Mouse (Mus musculus) olfactory bulb, adult 2 months (tissue): Measurements from ENCODE around the gene Adam21. TPM values are rescaled to one million over a fixed set of nuclear protein-coding genes. Genes with fewer than 3 reads are reported as not detected.
A peak's percentile ranks its signal among the peaks of the same experiment; 100 is the strongest.
"Not testable (repeated sequence)": the region's sequence is repeated elsewhere in the genome, so short reads cannot be mapped to it uniquely, and the experiment has no call there.

ENCODE experiments used
- H3K27ac ChIP-seq: fragments of 200-500 bp; 2 replicates; pipeline ENCODE4 v1.5.1; 2012; ENCODE audit warnings: low read depth, low read length; ENCODE audit not compliant: insufficient read depth
- H3K4me1 ChIP-seq: fragments of 200-500 bp; 2 replicates; pipeline ENCODE4 v1.6.1; 2012; ENCODE audit warnings: low read length; ENCODE audit not compliant: control insufficient read depth, insufficient read depth
- H3K4me3 ChIP-seq: fragments of 200-500 bp; 2 replicates; pipeline ENCODE4 v1.5.1; 2012; ENCODE audit warnings: mild to moderate bottlenecking, low read depth, low read length, moderate library complexity; ENCODE audit not compliant: insufficient read depth
- CTCF ChIP-seq: fragments of 200-500 bp; IDR thresholded peaks from 2 replicates; pipeline ENCODE4 v1.5.1; 2012; ENCODE audit warnings: low read depth, mild to moderate bottlenecking, low read length, moderate library complexity; ENCODE audit not compliant: insufficient read depth
- POLR2A ChIP-seq: fragments of 200-500 bp; IDR thresholded peaks from 2 replicates; pipeline ENCODE4 v1.6.1; 2012; ENCODE audit warnings: mild to moderate bottlenecking, low read depth, low read length, moderate library complexity; ENCODE audit not compliant: insufficient read depth
- WGBS: fragments of 180-500 bp; shearing (Covaris S2); methylation state at CpG from one replicate; pipeline ENCODE4 v1.1.7; 2018; 5-methylcytosine and 5-hydroxymethylcytosine counted together
- polyA plus RNA-seq: library from polyadenylated mRNA; stranded (reverse); fragments of >200 nt; gene quantifications from 2 replicates; pipeline ENCODE4 v1.2.4, GENCODE M21; 2012; ENCODE audit warnings: low replicate concordance; ENCODE audit not compliant: missing spikeins, insufficient read depth, insufficient read length

The Adam21 gene
- polyA plus RNA-seq, 1 experiment, result not detected

DNA sequence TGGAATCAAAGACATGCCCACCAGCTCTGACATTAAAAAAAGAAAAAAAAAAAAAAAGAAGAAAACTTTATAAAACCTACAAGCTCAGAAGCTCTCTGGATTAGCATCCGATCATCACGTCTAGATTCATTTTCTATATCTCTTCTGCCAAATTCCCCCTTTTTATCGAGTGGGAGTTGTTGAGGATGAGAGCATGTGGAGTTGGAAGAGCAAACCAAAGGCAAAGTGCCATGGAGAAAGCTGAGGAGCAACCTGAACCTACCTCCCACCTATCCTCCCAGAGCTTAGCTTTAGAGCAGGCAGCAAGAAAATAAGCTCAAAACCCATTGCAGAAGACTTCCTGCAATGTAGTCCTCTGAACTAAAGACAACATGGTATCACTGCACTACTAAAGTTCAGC is 4.1 kb downstream of the Adam21 start:
- no peak overlapping the region for H3K4me3 ChIP-seq
- 96% methylated on average over 3 of the region's 3 CpGs for WGBS
- TF ChIP-seq POLR2A (no peak), CTCF (no peak)
- no peaks in the 10 kb centered on the region for H3K4me1 ChIP-seq
- no peak overlapping the region for H3K27ac ChIP-seq

DNA sequence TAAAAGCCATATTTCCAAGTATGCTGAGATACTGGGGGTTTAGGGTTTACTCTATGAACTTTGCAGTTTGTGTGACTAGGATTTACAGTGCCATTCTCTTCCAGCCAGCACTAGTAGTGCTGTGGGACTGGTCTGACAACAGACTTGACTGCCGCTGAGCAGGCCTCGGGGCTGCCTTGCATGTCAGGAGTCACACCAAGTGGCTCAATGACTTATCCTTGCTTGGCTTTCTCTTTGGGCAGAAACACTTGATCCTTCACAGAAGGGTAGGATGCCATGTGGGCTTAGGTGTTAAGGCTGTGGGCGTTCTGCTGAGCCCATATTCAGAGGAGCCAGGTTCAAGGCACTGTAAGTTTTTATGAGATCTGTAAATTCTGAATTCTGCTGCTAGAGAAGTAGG is 19.0 kb downstream of the Adam21 start:
- TF ChIP-seq POLR2A, result no peak
- TF ChIP-seq CTCF, result no peak
- Histone ChIP-seq H3K27ac (no peak overlapping the region), H3K4me3 (no peak overlapping the region), H3K4me1 (no peaks in the 10 kb centered on the region)
- 82% methylated on average over 3 of the region's 3 CpGs for WGBS

DNA sequence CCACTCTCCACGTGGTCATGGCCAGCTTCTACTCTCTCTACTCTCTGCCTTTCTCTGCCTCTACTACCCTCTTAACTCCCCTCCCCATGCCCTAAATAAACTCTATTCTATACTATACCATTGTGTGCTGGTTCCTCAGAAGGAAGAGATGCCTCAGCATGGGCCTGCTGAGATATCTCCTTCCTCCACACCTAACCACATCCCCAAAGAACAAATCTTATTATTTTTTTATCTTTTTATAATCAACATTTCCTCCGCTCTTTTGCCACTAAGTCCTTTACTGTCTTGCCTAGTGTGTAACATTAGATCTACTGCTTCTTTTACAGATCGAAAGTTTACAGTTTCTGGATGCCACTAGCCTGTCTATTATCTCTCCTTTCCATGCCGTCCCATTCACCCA is 21.1 kb downstream of the Adam21 start:
- TF ChIP-seq CTCF (no peak), POLR2A (no peak)

DNA sequence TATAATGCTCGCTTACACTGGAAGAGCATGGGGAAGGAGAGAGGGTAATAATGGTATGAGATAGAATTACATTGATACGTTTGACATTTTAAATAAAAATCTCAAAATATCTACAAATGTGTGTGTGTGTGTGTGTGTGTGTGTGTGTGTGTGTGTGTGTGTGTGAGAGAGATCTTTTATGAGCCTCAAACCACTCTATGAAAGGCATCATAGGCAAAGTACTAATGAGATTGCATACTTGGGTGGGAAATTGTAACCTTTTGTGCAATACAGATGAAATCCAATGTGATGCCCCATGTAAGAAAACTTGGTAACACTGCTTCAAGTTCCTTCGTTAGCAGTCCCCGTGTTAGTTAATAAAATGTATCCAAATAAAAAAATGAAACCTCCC is 35.2 kb downstream of the Adam21 start:
- peak overlapping the region; percentile 99 for H3K4me3 ChIP-seq
- TF ChIP-seq POLR2A, result no peak
- TF ChIP-seq CTCF, result no peak
- H3K4me1 ChIP-seq, result 0 out of 2 replicates have a peak, but pooled peaks cover 3% of the 10 kb centered on the region
- 17% methylated on average over 4 of the region's 4 CpGs for WGBS
- no peak overlapping the region for H3K27ac ChIP-seq

More for the DNA sequence above, 21.1 kb downstream of the Adam21 start:
- no peaks in the 10 kb centered on the region for H3K4me1 ChIP-seq
- WGBS, result 75% methylated on average over 4 of the region's 4 CpGs
- no peak overlapping the region for H3K27ac ChIP-seq
- H3K4me3 ChIP-seq, result no peak overlapping the region

DNA sequence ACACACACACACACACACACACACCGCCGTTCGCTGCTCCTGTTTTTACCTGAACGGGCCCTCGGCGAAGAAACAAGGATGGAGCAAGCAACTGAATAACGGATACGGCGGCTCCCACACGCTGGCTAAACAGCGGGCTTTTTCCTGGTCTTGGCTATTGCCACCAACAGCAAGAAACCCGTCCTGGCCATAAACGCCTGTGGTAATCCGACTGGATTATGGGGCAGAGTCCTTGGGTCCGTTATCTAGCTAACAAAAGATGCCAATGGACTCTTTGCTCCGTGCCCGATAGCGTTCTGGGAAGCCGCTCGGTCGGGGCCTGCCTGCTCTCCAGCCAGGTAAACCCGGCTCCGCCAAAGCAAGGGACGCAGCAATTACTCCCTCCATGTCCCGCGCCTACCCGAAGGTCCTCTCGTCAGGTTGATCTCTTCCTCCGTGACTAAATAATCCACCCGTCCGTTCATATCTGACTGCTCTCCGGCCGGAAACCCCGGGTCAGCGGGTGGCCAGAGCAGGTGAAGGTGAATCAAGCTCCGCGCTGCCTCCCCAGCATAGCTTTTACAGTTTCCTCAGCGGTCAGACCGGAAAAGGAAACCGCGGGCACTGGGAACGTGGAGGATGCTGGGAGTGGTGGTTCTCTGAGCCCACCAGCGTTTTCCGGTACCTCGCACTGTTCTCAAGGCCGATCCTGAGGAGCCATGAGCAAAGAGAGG is 35.8 kb downstream of the Adam21 start, which contains the start of the genes Gm20498 and Synj2bp:
Gm20498 (minus strand) TSS at position 590 of the 713 bp plus-strand sequence.
Synj2bp (minus strand) TSS at position 596 of the 713 bp plus-strand sequence.
- Histone ChIP-seq H3K27ac (peak within 1 kb of the TSS; percentile 61), H3K4me3 (peak within 1 kb of the TSS; percentile 99), H3K4me1 (0 out of 2 replicates have a peak, but pooled peaks cover 3% of the 10 kb centered on the region)
- under 1% methylated on average over 46 of the region's 46 CpGs for WGBS
- TF ChIP-seq CTCF (no peak), POLR2A (peak; percentile 56)

DNA sequence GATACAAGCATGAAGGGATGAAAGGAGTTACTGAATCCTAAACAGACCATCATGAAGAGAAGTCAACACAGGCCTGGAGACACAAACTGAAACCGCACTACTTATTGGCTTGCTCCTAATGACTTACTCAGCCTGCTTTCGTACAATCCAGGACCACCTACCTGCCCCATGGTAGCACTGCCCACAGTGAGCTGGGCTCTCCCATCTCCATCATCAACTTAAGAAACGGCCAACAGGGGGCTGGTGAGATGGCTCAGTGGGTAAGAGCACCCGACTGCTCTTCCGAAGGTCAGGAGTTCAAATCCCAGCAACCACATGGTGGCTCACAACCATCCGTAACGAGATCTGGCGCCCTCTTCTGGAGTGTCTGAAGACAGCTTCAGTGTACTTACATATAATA is 37.7 kb downstream of the Adam21 start:
- H3K4me1 ChIP-seq, H3K27ac ChIP-seq, H3K4me3 ChIP-seq: not testable (repeated sequence)
- WGBS, result 77% methylated on average over 8 of the region's 8 CpGs

Other genes starting within 250 kb of the Adam21 start
- gene Slc8a3, start 235.3 kb downstream of the Adam21 start, polyA plus RNA-seq, result not detected in 2 replicates
- not detected in 2 replicates for gene Gm4787, start 189.0 kb downstream of the Adam21 start, polyA plus RNA-seq
- not detected in 2 replicates for gene Adam4, start 146.5 kb downstream of the Adam21 start, polyA plus RNA-seq
- not detected in 2 replicates for gene Cox16, start 83.3 kb downstream of the Adam21 start, polyA plus RNA-seq
- not detected in 2 replicates for gene Gm20498, start 35.6 kb downstream of the Adam21 start, polyA plus RNA-seq
- gene Synj2bp, start 35.6 kb downstream of the Adam21 start, polyA plus RNA-seq, result not detected in 2 replicates
- gene Med6, start 26.5 kb upstream of the Adam21 start, polyA plus RNA-seq, result not detected in 2 replicates
- not detected in 2 replicates for gene Ttc9, start 62.8 kb upstream of the Adam21 start, polyA plus RNA-seq
- not detected in 2 replicates for gene Map3k9, start 212.7 kb upstream of the Adam21 start, polyA plus RNA-seq